Mouse (Mus musculus): ENCODE data around the gene Rnase1. TPM values are rescaled to one million over a fixed set of nuclear protein-coding genes. Genes with fewer than 3 reads are reported as not detected.

The Rnase1 gene
- polyA plus RNA-seq, 1 experiment: 4.1 TPM

GRCm38 (mm10) chr14:51144451-51144850 lies 2.1 kb downstream of the Rnase1 start:
- TF ChIP-seq POLR2A (IDR thresholded peaks at IDR 0.05; ENCODE audit: borderline replicate concordance, insufficient read depth, low read length) (no peak), CTCF (IDR thresholded peaks at IDR 0.05; ENCODE audit: borderline replicate concordance, insufficient read depth, low read depth, low read length) (no peak)
- Histone ChIP-seq H3K27ac (ENCODE audit: insufficient read depth, low read length) (no peak overlapping the region), H3K27me3 (ENCODE audit: control insufficient read depth, insufficient read depth, low read length) (no peaks in the 10 kb centered on the region), H3K4me3 (replicated peaks; ENCODE audit: insufficient read depth, low read depth, low read length) (no peak overlapping the region), H3K4me1 (ENCODE audit: control insufficient read depth, insufficient read depth, low read length) (no peaks in the 10 kb centered on the region)
- DNase-seq: no peak
- 96% methylated on average over 4 of the region's 4 CpGs for WGBS

- Histone ChIP-seq H3K27me3 (ENCODE audit: control insufficient read depth, insufficient read depth, low read length) (no peaks in the 10 kb centered on the region), H3K4me3 (replicated peaks; ENCODE audit: insufficient read depth, low read depth, low read length) (no peak overlapping the region), H3K27ac (ENCODE audit: insufficient read depth, low read length) (no peak overlapping the region), H3K4me1 (ENCODE audit: control insufficient read depth, insufficient read depth, low read length) (no peaks in the 10 kb centered on the region)
- no peak for DNase-seq
- WGBS: 33% methylated on average over 2 of the region's 2 CpGs
- TF ChIP-seq CTCF (IDR thresholded peaks at IDR 0.05; ENCODE audit: borderline replicate concordance, insufficient read depth, low read depth, low read length): no peak
- no peak for TF ChIP-seq POLR2A (IDR thresholded peaks at IDR 0.05; ENCODE audit: borderline replicate concordance, insufficient read depth, low read length)
Measured at GRCm38 (mm10) chr14:51143937-51144336, 2.6 kb downstream of the Rnase1 start.

GRCm38 (mm10) chr14:51143287-51143686 lies 3.3 kb downstream of the Rnase1 start:
- TF ChIP-seq POLR2A (IDR thresholded peaks at IDR 0.05; ENCODE audit: borderline replicate concordance, insufficient read depth, low read length) (no peak), CTCF (IDR thresholded peaks at IDR 0.05; ENCODE audit: borderline replicate concordance, insufficient read depth, low read depth, low read length) (no peak)
- DNase-seq: peak in 1 of 2 experiments; percentile 5
- Histone ChIP-seq H3K4me1 (ENCODE audit: control insufficient read depth, insufficient read depth, low read length) (no peaks in the 10 kb centered on the region), H3K4me3 (replicated peaks; ENCODE audit: insufficient read depth, low read depth, low read length) (no peak overlapping the region), H3K27ac (ENCODE audit: insufficient read depth, low read length) (no peak overlapping the region), H3K27me3 (ENCODE audit: control insufficient read depth, insufficient read depth, low read length) (no peaks in the 10 kb centered on the region)
- WGBS: 9% methylated on average over 4 of the region's 4 CpGs

GRCm38 (mm10) chr14:51142568-51142967 lies 4.0 kb downstream of the Rnase1 start:
- Histone ChIP-seq H3K4me1 (ENCODE audit: control insufficient read depth, insufficient read depth, low read length) (no peaks in the 10 kb centered on the region), H3K4me3 (replicated peaks; ENCODE audit: insufficient read depth, low read depth, low read length) (no peak overlapping the region), H3K27ac (ENCODE audit: insufficient read depth, low read length) (no peak overlapping the region), H3K27me3 (ENCODE audit: control insufficient read depth, insufficient read depth, low read length) (no peaks in the 10 kb centered on the region)
- TF ChIP-seq CTCF (IDR thresholded peaks at IDR 0.05; ENCODE audit: borderline replicate concordance, insufficient read depth, low read depth, low read length): no peak
- no peak for TF ChIP-seq POLR2A (IDR thresholded peaks at IDR 0.05; ENCODE audit: borderline replicate concordance, insufficient read depth, low read length)
- 68% methylated on average over 3 of the region's 3 CpGs for WGBS
- no peak for DNase-seq

- Histone ChIP-seq H3K4me1 (ENCODE audit: control insufficient read depth, insufficient read depth, low read length) (no peaks in the 10 kb centered on the region), H3K4me3 (replicated peaks; ENCODE audit: insufficient read depth, low read depth, low read length) (no peak overlapping the region), H3K27me3 (ENCODE audit: control insufficient read depth, insufficient read depth, low read length) (no peaks in the 10 kb centered on the region), H3K27ac (ENCODE audit: insufficient read depth, low read length) (no peak overlapping the region)
- DNase-seq: no peak
- TF ChIP-seq CTCF (IDR thresholded peaks at IDR 0.05; ENCODE audit: borderline replicate concordance, insufficient read depth, low read depth, low read length): no peak
- no peak for TF ChIP-seq POLR2A (IDR thresholded peaks at IDR 0.05; ENCODE audit: borderline replicate concordance, insufficient read depth, low read length)
- WGBS: 91% methylated on average over 4 of the region's 4 CpGs
Measured at GRCm38 (mm10) chr14:51142119-51142518, 4.5 kb downstream of the Rnase1 start.

GRCm38 (mm10) chr14:51140342-51140741 lies 6.2 kb downstream of the Rnase1 start:
- Histone ChIP-seq H3K4me1 (ENCODE audit: control insufficient read depth, insufficient read depth, low read length) (no peaks in the 10 kb centered on the region), H3K27me3 (ENCODE audit: control insufficient read depth, insufficient read depth, low read length) (no peaks in the 10 kb centered on the region), H3K27ac (ENCODE audit: insufficient read depth, low read length) (no peak overlapping the region), H3K4me3 (replicated peaks; ENCODE audit: insufficient read depth, low read depth, low read length) (no peak overlapping the region)
- 77% methylated on average over 2 of the region's 2 CpGs for WGBS
- DNase-seq: no peak
- TF ChIP-seq CTCF (IDR thresholded peaks at IDR 0.05; ENCODE audit: borderline replicate concordance, insufficient read depth, low read depth, low read length): no peak
- no peak for TF ChIP-seq POLR2A (IDR thresholded peaks at IDR 0.05; ENCODE audit: borderline replicate concordance, insufficient read depth, low read length)

- no peak for DNase-seq
- TF ChIP-seq CTCF (IDR thresholded peaks at IDR 0.05; ENCODE audit: borderline replicate concordance, insufficient read depth, low read depth, low read length) (no peak), POLR2A (IDR thresholded peaks at IDR 0.05; ENCODE audit: borderline replicate concordance, insufficient read depth, low read length) (no peak)
- no peak overlapping the region for H3K27ac ChIP-seq (ENCODE audit: insufficient read depth, low read length)
- 87% methylated on average over 4 of the region's 4 CpGs for WGBS
- no peaks in the 10 kb centered on the region for H3K27me3 ChIP-seq (ENCODE audit: control insufficient read depth, insufficient read depth, low read length)
- H3K4me3 ChIP-seq (replicated peaks; ENCODE audit: insufficient read depth, low read depth, low read length): no peak overlapping the region
- H3K4me1 ChIP-seq (ENCODE audit: control insufficient read depth, insufficient read depth, low read length): no peaks in the 10 kb centered on the region
Measured at GRCm38 (mm10) chr14:51132372-51132771, 14.2 kb downstream of the Rnase1 start.

GRCm38 (mm10) chr14:51131086-51131815 lies 15.3 kb downstream of the Rnase1 start:
- TF ChIP-seq CTCF (IDR thresholded peaks at IDR 0.05; ENCODE audit: borderline replicate concordance, insufficient read depth, low read depth, low read length): no peak
- no peak for TF ChIP-seq POLR2A (IDR thresholded peaks at IDR 0.05; ENCODE audit: borderline replicate concordance, insufficient read depth, low read length)
- H3K27me3 ChIP-seq (ENCODE audit: control insufficient read depth, insufficient read depth, low read length): no peaks in the 10 kb centered on the region
- H3K4me1 ChIP-seq (ENCODE audit: control insufficient read depth, insufficient read depth, low read length): no peaks in the 10 kb centered on the region
- H3K4me3 ChIP-seq (replicated peaks; ENCODE audit: insufficient read depth, low read depth, low read length): no peak overlapping the region
- WGBS: 80% methylated on average over 7 of the region's 7 CpGs
- DNase-seq: no peak
- no peak overlapping the region for H3K27ac ChIP-seq (ENCODE audit: insufficient read depth, low read length)
